Mouse (Mus musculus) lung, adult 2 months (tissue): ENCODE measurements around the gene Fuk. TPM values are rescaled to one million over a fixed set of nuclear protein-coding genes. Genes with fewer than 3 reads are reported as not detected.

ENCODE experiments used
- DNase-seq: peaks from one replicate; pipeline ENCODE4 v3.0.0; 2022
- H3K4me1 ChIP-seq: fragments of 200-500 bp; 2 replicates; pipeline ENCODE4 v1.6.1; 2011; ENCODE audit warnings: low read length; ENCODE audit not compliant: control insufficient read depth, insufficient read depth
- H3K4me3 ChIP-seq: fragments of 200-500 bp; replicated peaks from 2 replicates; pipeline ENCODE3; 2011; ENCODE audit warnings: low read depth, mild to moderate bottlenecking, control low read depth, low read length; ENCODE audit errors: extremely low read depth
- CTCF ChIP-seq: fragments of 200-500 bp; IDR thresholded peaks from 2 replicates; pipeline ENCODE4 v1.5.1; 2011; ENCODE audit warnings: mild to moderate bottlenecking, low read length, control low read depth; ENCODE audit not compliant: insufficient read depth
- POLR2A ChIP-seq: fragments of 200-500 bp; IDR thresholded peaks from 2 replicates; pipeline ENCODE4 v1.6.1; 2011; ENCODE audit warnings: low read depth, mild to moderate bottlenecking, control low read depth, low read length, borderline replicate concordance; ENCODE audit errors: extremely low read depth
- WGBS: fragments of 180-500 bp; shearing (Covaris S2); methylation state at CpG from one replicate; pipeline ENCODE4 v1.1.7; 2018; 5-methylcytosine and 5-hydroxymethylcytosine counted together
- polyA plus RNA-seq: library from polyadenylated mRNA; depleted of rRNA; stranded (reverse); fragments of >200 nt; gene quantifications from 2 replicates; pipeline ENCODE4 v1.2.3, GENCODE M21; 2012; rRNA removed

Gene Fuk
- polyA plus RNA-seq: 15.8 and 17.9 TPM in 2 replicates

DNA sequence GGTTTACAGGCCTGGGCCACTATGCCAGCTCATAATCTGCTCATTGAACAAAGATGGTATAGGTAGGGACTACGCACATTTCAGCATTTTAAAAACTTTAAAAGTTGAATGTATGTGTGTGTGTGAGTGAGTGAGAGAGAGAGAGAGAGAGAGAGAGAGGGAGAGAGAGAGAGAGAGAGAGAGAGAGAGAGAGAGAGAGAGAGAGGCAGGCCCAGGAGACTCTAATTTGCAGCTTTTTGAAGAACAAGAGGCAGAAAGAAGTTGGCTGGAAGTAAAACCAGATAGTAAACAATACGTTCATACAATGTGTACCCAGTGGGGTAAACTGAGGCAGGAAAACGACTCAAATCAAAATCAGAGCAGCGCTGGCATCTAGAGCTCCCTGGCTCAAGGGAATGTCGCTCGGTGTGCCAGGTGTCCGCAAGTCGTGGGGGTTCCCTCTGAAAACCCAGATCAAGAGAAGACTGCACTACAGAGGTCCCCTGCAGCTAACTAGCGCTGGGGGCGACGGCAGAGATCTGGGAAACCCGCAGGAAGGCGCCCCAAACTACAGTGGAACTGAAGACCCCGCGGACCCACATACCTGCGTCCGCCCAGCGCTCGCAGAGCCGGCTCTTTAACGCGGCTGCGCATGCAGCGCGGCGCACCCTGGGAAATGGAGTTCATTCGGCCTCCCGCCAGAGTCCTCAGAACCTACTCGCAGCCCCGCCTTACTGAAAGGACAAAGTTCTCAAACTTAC lies at the start of gene Fuk:
Gene Fuk, minus strand, starts transcription at position 650 of the 740 bp plus-strand sequence.
- DNase-seq: peak; percentile 82
- no peak for TF ChIP-seq CTCF
- peak; percentile 44; the same call in 1 of the 2 replicates for TF ChIP-seq POLR2A
- WGBS: 3% methylated on average over 30 of the region's 30 CpGs
- Histone ChIP-seq H3K4me3 (peak within 1 kb of the TSS; percentile 93), H3K4me1 (peaks cover 2% of the 10 kb centered on the region)

DNA sequence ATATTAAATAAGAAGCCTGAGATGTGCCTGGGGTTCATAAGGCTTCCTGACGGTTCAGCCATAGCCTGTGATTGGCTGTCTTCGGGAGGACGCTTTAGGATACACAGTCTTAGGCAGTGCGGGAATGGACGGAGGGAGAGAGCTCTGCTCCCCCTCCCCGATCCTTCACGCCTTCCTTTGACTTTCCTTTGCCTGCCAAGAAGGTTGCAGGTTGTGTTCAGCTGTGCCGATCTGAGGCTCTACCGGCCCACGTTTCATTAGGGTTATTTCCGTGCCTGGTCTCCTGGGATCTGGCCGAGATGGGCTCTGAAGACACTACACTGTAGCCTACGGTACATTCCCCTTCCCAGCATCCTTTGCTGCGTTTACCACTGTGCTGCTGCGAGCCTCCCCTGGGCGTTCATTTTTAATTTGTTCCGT lies 47.8 kb upstream of the Fuk start:
- TF ChIP-seq CTCF (no peak), POLR2A (no peak)
- 47% methylated on average over 17 of the region's 17 CpGs for WGBS
- H3K4me1 ChIP-seq: peaks cover 5% of the 10 kb centered on the region
- no peak for DNase-seq
- H3K4me3 ChIP-seq: peak overlapping the region; percentile 17

DNA sequence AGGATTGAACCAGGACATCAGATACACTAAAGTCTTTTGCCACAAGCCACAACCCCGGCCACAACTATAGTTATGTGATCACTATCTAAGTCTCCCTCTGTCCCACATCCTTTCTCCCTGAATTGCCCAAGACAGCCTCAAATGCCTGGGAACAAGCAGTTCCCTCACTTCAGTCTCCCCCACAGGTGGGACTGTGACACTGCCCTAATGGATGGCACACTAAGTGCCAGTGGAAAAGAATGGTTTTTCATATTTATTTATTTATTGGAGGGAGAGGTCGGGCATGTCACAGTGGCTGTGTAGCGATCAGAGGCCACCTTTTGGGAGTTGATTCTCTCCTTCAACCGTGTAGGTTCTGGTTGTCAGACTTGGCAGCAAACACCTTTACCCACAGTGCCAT lies 43.4 kb upstream of the Fuk start:
- Histone ChIP-seq H3K4me3 (no peak overlapping the region), H3K4me1 (peaks cover 13% of the 10 kb centered on the region)
- TF ChIP-seq POLR2A: no peak
- no peak for TF ChIP-seq CTCF
- whole genome bisulfite sequencing: 61% methylated on average over 4 of the region's 4 CpGs
- DNase-seq: no peak

DNA sequence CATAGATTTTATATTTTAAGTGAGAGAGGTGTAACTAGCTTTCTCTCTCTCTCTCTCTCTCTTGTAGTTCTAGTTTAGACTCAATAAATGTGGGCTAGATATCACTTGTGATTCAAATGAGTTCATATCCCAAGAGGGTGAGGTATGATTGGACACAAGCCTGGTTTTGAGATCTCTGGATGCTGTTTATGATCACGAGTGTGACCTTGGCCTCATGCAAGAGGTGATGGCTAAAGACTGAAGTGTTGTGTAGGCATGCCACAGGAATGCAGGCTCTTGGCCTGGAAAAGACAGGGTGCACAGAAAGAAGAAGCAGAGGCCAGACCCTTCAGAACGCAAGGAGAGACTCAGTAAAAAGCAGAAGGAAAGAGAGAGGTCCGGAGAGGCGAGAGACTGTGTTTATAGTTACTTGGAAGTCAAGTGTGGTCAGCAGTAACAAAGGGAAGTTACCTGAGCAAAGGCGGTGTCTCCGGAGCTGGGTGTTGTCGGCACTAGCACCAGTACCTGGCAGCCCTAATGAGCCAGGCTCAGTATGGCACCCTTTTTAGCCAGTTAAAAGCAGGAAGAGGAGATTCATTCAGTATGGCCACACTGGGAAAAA lies 42.1 kb upstream of the Fuk start:
- TF ChIP-seq CTCF (no peak), POLR2A (no peak)
- Histone ChIP-seq H3K4me3 (no peak overlapping the region), H3K4me1 (peaks cover 18% of the 10 kb centered on the region)
- DNase-seq: no peak
- 48% methylated on average over 7 of the region's 7 CpGs for WGBS

DNA sequence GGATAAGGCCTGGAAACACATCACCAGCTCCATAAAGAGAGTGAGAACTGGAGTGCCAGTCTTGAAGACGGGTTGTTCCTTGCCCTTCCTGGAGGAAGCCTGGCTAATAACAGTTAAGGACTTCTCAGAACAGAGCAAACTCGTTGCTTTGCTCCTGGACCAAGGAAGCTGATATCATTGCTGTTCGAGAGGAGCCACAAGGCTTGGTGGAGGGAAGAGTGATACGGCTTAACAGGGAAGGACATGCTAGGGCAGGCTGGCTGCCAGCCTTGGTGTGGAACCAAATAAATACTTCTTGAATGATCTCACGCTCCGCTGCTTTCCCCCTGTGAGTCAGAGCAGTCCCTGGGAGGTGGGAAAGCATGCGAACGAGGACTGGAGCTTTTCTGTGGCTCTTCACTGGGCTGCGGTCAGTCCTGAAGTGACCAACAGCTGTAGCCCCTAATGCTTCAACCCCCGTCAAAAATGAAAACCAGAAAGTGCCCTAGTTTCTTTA lies 39.2 kb upstream of the Fuk start:
- peak; percentile 51 for DNase-seq
- TF ChIP-seq CTCF: no peak
- TF ChIP-seq POLR2A: no peak
- WGBS: 14% methylated on average over 10 of the region's 10 CpGs
- peaks cover 26% of the 10 kb centered on the region for H3K4me1 ChIP-seq
- no peak overlapping the region for H3K4me3 ChIP-seq

DNA sequence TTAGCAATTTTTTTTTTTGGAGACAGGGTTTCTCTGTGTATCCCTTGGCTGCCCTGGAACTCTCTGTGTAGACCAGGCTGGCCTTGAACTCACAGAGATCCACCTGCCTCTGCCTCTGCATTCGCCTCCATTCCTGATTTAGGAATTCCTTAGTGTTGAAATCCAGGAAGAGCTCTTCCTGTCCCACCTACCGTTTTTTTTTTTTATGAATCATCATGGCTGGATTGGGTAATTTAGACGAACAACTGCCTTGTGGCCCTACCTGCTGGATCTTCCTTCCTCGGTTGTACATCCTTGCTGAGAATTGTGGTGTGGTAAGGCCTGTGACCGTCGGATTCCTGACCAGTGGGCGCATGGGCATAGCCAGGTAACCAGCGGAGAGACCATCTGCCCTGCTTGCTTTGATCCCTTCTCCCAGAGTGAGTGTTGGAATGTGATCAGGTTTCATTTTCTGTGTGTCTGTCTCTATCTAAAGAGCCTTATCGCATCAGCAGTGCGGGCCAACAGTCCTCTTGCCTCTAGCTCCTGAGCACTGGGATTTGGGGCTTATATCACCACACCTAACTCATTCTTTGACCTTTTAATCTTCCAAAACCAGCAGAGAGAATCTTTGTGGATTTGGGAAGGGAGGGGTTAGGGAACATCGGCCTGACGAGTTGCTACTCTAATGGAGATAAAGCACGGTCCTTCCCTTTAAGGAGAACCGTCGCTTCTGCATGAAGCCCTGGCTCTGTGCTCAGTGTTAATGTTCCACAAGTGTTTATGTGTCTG lies 38.6 kb upstream of the Fuk start:
- TF ChIP-seq CTCF (no peak), POLR2A (no peak)
- H3K4me1 ChIP-seq: peaks cover 28% of the 10 kb centered on the region
- no peak for DNase-seq
- no peak overlapping the region for H3K4me3 ChIP-seq
- 57% methylated on average over 15 of the region's 15 CpGs for WGBS

DNA sequence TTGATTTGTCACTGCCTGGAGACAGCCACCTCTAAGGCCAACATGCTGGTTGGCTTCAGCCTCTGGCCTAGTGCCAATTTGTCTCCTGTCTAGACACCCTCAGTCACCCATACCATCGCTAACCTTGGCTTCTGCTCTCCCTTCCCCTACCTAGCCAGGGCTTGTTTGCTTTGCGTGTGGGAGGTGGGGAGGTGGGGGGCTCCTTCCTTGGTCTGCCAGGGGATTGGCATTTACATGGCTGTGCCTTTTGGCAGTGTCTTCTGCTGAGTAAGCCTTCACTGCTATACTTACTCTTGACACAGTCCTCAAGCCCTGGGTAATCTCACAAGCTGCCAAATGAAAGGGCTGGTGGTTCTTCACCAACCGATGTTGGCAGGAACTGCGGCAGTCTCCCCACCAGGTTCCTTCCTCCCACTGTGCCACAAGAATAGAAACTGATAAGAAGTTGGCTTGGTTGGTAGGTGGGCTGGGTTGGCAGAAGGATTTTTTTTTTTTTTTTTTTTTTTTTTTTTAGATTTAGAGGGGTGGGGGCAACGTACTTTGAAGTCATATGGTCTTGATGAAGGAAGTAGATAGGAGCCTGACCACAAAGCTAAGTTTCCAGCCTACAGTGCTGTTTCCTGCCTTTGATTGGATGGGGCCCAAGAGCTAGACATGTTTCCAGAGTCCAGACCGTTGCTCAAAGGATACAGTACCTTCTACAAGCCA lies 36.7 kb upstream of the Fuk start:
- peak; percentile 37 for DNase-seq

DNA sequence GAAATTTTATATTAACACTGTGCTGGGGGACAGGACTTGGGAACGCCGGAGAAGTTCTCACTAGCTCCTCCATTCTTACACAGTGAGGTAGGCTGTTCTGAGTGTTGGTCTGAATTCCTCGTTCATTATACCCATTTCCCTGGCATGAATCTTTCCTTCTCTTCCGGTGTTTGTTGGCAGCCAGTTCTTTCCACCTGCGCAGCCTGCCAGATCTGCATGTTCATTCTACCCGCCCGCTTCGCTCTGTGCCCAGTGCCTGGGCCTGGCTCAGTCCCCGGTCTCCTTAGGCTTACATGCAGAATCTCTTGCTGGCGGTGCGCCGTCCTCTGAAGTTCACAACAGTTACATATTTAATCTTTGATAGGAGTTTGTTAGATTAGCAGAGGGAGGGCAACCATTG lies 33.9 kb upstream of the Fuk start:
- WGBS: 52% methylated on average over 12 of the region's 12 CpGs
- no peak for DNase-seq
- H3K4me1 ChIP-seq: peaks cover 38% of the 10 kb centered on the region

More for the DNA sequence above, 36.7 kb upstream of the Fuk start:
- H3K4me3 ChIP-seq: no peak overlapping the region
- WGBS: 11% methylated on average over 6 of the region's 6 CpGs
- TF ChIP-seq POLR2A: no peak
- no peak for TF ChIP-seq CTCF
- peaks cover 31% of the 10 kb centered on the region for H3K4me1 ChIP-seq

DNA sequence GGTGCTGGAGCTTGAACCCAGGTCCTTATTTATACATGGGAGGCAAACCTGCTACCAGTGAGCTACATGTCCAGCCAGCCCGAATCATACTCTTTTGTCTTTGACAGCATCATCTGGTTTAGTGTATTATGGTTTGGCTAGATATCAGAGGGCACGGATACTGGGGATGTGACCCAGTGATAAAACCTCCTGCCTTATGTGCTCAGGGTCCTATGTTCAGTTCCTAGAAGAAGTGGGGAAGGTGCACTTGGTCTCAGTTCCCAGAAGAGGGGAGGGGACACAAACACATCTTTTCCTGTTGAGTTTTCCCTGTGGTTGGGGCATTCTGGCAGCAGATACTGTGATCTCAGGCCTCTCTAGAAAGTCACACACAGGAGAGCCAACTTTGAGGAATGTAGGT lies 31.0 kb upstream of the Fuk start:
- TF ChIP-seq CTCF (no peak), POLR2A (no peak)
- Histone ChIP-seq H3K4me3 (no peak overlapping the region), H3K4me1 (peaks cover 27% of the 10 kb centered on the region)
- no peak for DNase-seq
- WGBS: 58% methylated on average over 2 of the region's 2 CpGs

More for the DNA sequence above, 33.9 kb upstream of the Fuk start:
- H3K4me3 ChIP-seq: no peak overlapping the region
- TF ChIP-seq POLR2A: no peak
- no peak for TF ChIP-seq CTCF
